Mouse (Mus musculus) limb, embryonic 14.5 days (tissue): ENCODE results near the gene Higd1c. TPM values are rescaled to one million over a fixed set of nuclear protein-coding genes. Genes with fewer than 3 reads are reported as not detected.
A peak's percentile ranks its signal among the peaks of the same experiment; 100 is the strongest.
"Not testable (repeated sequence)": the region's sequence is repeated elsewhere in the genome, so short reads cannot be mapped to it uniquely, and the experiment has no call there.

Experiments used
- ATAC-seq: fragments of 200-750 bp; cut with Nextera tagmentation; 2 replicates; pipeline ENCODE4 v1.8.0; 2017; ENCODE audit warnings: low read depth, moderate number of reproducible peaks, moderate TSS enrichment; ENCODE audit not compliant: low FRiP score
- DNase-seq: peaks from one replicate; pipeline ENCODE4 v3.0.0-alpha.2; 2015; ENCODE audit warnings: low spot score
- H3K27ac ChIP-seq: fragments of 300-500 bp; sonication (generic); replicated peaks from 2 replicates; pipeline ENCODE4 v1.5.1; 2014; ENCODE audit warnings: low read depth, mild to moderate bottlenecking, low read length, moderate library complexity, mixed read lengths
- H3K27me3 ChIP-seq: fragments of 300-500 bp; sonication (generic); 2 replicates; pipeline ENCODE4 v1.6.1; 2014; ENCODE audit warnings: low read length, mixed read lengths; ENCODE audit not compliant: control insufficient read depth, insufficient read depth
- H3K36me3 ChIP-seq: fragments of 300-500 bp; sonication (generic); 2 replicates; pipeline ENCODE4 v1.6.1; 2014; ENCODE audit warnings: mild to moderate bottlenecking, low read length, moderate library complexity, mixed read lengths; ENCODE audit not compliant: control insufficient read depth, insufficient read depth
- H3K4me1 ChIP-seq: fragments of 300-500 bp; sonication (generic); 2 replicates; pipeline ENCODE4 v1.6.1; 2014; ENCODE audit warnings: antibody characterized with exemption, low read length, mixed read lengths; ENCODE audit not compliant: control insufficient read depth, insufficient read depth
- H3K4me2 ChIP-seq: fragments of 300-500 bp; sonication (generic); replicated peaks from 2 replicates; pipeline ENCODE4 v1.6.1; 2014; ENCODE audit warnings: low read depth, mild to moderate bottlenecking, low read length, moderate library complexity; ENCODE audit not compliant: severe bottlenecking
- H3K4me3 ChIP-seq: fragments of 300-500 bp; sonication (generic); replicated peaks from 2 replicates; pipeline ENCODE4 v1.5.1; 2014; ENCODE audit warnings: low read length
- H3K9ac ChIP-seq: fragments of 300-500 bp; sonication (generic); 2 replicates; pipeline ENCODE4 v1.6.1; 2014; ENCODE audit warnings: mild to moderate bottlenecking, low read depth, low read length, moderate library complexity; ENCODE audit not compliant: severe bottlenecking
- H3K9me3 ChIP-seq: fragments of 300-500 bp; sonication (generic); 2 replicates; pipeline ENCODE4 v1.6.1; 2016; ENCODE audit warnings: low read length; ENCODE audit not compliant: control insufficient read depth
- POLR2A ChIP-seq: fragments of 200-500 bp; IDR thresholded peaks from 2 replicates; pipeline ENCODE4 v1.8.0; 2012; ENCODE audit warnings: inconsistent platforms, mild to moderate bottlenecking, moderate library complexity, borderline replicate concordance; ENCODE audit not compliant: insufficient read depth, insufficient read length; ENCODE audit errors: extremely low read depth
- WGBS: fragments of 180-500 bp; shearing (Covaris S2); extraction: QIAGEN DNeasy Blood & Tissue Kit; methylation state at CpG from one replicate; pipeline ENCODE4 v1.1.7; 2014; 5-methylcytosine and 5-hydroxymethylcytosine counted together
- polyA plus RNA-seq, 2 experiments: library from polyadenylated mRNA; depleted of rRNA in 1 of 2; stranded (reverse) in 1 of 2; unstranded in 1 of 2; fragments of >200 nt; fragmentation: Nextera tagmentation in 1 of 2; extraction: Ambion mirVana in 1 of 2; gene quantifications; 2 replicates each; pipeline versions ENCODE4 v1.2.1 to v1.2.3; 2012 to 2014

Higd1c gene
- polyA plus RNA-seq, 2 experiments = not detected

DNA sequence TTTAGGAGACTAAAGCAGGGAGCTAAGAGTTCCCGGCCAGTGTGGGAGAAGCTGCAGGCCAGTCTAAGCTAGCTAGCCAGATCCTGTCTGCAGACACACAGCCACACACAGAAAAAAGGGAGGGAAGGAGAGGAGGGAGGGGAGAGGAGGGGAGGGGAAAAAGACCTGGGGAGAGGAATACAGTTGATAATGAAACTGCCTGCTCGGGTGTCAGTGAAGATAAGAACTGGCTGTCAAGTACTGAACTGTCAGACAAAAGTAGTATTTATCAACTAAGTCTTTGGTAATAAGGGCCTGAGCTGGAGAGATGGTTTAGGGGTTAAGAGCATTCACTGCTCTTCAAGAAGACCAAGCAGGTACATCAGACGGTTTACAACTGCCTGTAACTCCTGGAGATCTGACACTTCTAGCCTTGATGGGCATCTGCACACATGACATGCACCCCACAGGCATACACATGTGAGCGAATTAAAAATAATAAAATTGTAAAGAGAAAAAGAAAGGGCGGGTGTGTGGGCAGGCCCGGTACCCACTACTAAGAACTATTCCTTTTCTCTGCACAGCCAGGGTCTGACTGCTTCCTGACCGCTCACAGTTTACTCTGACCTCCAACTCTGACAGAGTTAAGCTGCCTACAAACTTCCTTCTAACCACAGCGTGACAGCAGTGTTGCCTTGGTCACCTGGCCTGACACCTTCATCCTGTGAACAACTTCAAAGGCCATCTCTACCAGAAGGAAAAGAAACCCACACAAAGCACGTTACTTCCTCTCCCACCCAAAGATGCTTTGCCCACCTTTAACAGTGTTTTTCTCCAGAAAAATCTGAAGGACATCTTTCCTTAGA, 55.8 kb downstream of the Higd1c start:
- WGBS = 64% methylated on average over 9 of the region's 9 CpGs
- DNase-seq (no peak), ATAC-seq (no peak)
- peaks cover 18% of the 10 kb centered on the region for H3K4me1 ChIP-seq
- no peak overlapping the region for H3K27ac ChIP-seq
- no peak overlapping the region for H3K4me2 ChIP-seq
- H3K4me3 ChIP-seq = no peak overlapping the region
- no peaks in the 10 kb centered on the region for H3K36me3 ChIP-seq
- TF ChIP-seq POLR2A = no peak
- H3K9ac ChIP-seq = peak overlapping the region; percentile 1; the same call in 1 of the 2 replicates
- H3K27me3 ChIP-seq = no peaks in the 10 kb centered on the region
- H3K9me3 ChIP-seq = no peaks in the 10 kb centered on the region

DNA sequence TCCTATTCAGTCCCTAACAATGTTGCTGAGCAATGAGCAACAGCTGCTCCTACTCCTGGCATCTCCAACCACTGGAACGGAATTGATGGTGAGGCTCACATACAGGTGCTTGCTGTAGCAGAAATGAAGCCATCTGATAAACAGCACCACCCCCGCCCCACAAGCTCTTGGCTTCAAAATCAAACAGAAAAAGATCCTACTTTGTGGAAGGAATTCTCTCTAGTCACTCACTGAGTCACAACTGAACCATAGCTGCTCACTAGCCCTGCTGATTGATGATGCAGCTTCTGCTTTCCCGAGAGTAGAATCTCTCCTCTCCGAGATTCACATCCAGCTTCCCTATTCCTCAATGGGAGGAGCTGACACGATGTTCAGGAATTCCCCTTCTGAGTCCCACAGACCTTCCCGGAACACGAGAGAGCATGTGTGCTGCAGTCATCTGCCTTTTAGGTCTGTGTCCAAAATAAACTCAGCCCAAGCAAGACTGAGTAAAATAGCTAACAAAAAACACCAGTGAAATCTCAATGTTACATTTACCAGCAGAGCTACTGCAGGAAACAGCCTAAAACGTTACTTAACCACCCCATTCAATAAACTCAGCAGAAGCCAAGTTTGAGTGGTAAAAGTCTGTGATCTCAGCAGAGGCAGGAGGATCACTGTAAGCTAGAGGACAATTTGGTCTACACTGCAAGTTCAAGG, 56.9 kb downstream of the Higd1c start:
- Histone ChIP-seq H3K9me3 (no peaks in the 10 kb centered on the region), H3K4me2 (peak overlapping the region; percentile 89), H3K27me3 (no peaks in the 10 kb centered on the region), H3K9ac (0 out of 2 replicates have a peak overlapping the region, but pooled peaks have one; percentile 17), H3K27ac (no peak overlapping the region), H3K4me3 (peak overlapping the region; percentile 93; the same call in 1 of the 2 replicates), H3K4me1 (peaks cover 18% of the 10 kb centered on the region), H3K36me3 (no peaks in the 10 kb centered on the region)
- 29% methylated on average over 8 of the region's 8 CpGs for WGBS
- no peak for DNase-seq
- no peak for TF ChIP-seq POLR2A
- no peak for ATAC-seq

DNA sequence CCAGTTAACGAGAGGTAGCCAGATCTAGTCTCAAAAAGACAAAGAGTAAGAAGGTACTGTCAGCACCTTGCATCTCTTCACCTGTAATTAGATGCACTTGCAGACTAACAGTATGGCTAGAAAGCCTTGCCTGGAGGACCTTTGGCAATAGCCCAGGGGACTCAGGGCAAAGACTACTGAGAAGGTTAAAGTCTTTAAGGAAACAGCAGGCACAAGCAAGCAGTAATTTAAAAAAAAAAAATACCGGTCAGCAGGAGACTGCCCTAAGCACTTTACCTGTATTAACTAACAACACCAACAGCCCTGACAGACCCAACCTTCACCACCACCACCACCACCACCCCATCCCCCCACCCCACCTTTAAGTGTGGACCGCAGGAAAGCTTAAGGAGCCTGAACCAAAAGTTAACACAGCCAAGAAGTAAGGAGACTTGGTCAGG, 57.4 kb downstream of the Higd1c start, which contains the start of gene Gm5475:
TSS of gene Gm5475 (plus strand) at position 390 of the 440 bp plus-strand sequence.
- Histone ChIP-seq H3K4me1 (peaks cover 18% of the 10 kb centered on the region), H3K4me3 (peak within 1 kb of the TSS; percentile 93), H3K9ac (peak within 1 kb of the TSS; percentile 84), H3K4me2 (peak within 1 kb of the TSS; percentile 89)
- H3K27me3 ChIP-seq, H3K36me3 ChIP-seq, DNase-seq, H3K9me3 ChIP-seq, H3K27ac ChIP-seq, ATAC-seq: not testable (repeated sequence)
- 13% methylated on average over 3 of the region's 3 CpGs for WGBS

DNA sequence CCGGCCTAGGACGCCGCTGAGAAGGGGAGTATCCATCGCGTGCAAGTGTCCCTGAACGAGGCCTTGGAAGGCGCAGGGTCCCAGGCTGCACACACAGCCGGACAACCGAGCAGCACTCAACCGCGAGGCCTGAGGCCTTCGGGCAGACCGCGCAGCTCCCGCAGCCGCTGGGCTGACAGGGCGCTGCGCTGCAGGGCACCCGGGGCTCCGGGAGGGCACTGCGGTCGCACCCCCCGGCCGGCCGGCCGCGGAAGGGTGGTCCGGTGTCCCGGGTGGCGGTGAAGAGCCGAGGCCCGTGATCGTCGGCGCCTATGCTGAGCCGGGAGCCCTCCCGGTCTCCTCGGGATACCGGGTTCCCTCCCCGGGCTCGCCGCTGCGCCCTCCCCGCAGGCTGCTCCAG, 58.1 kb downstream of the Higd1c start:
- no peak overlapping the region for H3K27ac ChIP-seq
- no peak for DNase-seq
- H3K4me1 ChIP-seq = peaks cover 18% of the 10 kb centered on the region
- peak overlapping the region; percentile 84 for H3K9ac ChIP-seq
- H3K4me2 ChIP-seq = peak overlapping the region; percentile 89
- WGBS = under 1% methylated on average over 28 of the region's 44 CpGs
- H3K4me3 ChIP-seq = peak overlapping the region; percentile 93
- no peaks in the 10 kb centered on the region for H3K27me3 ChIP-seq
- H3K36me3 ChIP-seq = no peaks in the 10 kb centered on the region
- ATAC-seq = peak; percentile 38; the same call in 1 of the 2 replicates
- TF ChIP-seq POLR2A = no peak
- no peaks in the 10 kb centered on the region for H3K9me3 ChIP-seq
